Mouse (Mus musculus) intestine, embryonic 14.5 days (tissue): Measurements from ENCODE around the gene Sox30. TPM values are rescaled to one million over a fixed set of nuclear protein-coding genes. Genes with fewer than 3 reads are reported as not detected.

Source experiments
- ATAC-seq: fragments of 200-750 bp; cut with Nextera tagmentation; replicated peaks from 2 replicates; pipeline ENCODE4 v1.8.0; 2017; ENCODE audit warnings: low read depth, moderate number of reproducible peaks, moderate TSS enrichment, moderate library complexity; ENCODE audit not compliant: low FRiP score, low TSS enrichment
- DNase-seq: peaks from one replicate; pipeline ENCODE4 v3.0.0-alpha.2; 2018; ENCODE audit warnings: low spot score
- H3K27ac ChIP-seq: fragments of 300-500 bp; sonication (generic); 2 replicates; pipeline ENCODE4 v1.5.1; 2014; ENCODE audit warnings: low read depth, mild to moderate bottlenecking, control low read depth
- H3K27me3 ChIP-seq: fragments of 300-500 bp; sonication (generic); replicated peaks from 2 replicates; pipeline ENCODE4 v1.6.1; 2014; ENCODE audit warnings: low read length, control low read depth; ENCODE audit not compliant: control insufficient read depth, insufficient read depth
- H3K36me3 ChIP-seq: fragments of 300-500 bp; sonication (generic); 2 replicates; pipeline ENCODE4 v1.6.1; 2014; ENCODE audit warnings: low read length, control low read depth; ENCODE audit not compliant: control insufficient read depth, insufficient read depth
- H3K4me1 ChIP-seq: fragments of 300-500 bp; sonication (generic); replicated peaks from 2 replicates; pipeline ENCODE4 v1.6.1; 2014; ENCODE audit warnings: low read length, control low read depth, mixed read lengths; ENCODE audit not compliant: control insufficient read depth, insufficient read depth
- H3K4me2 ChIP-seq: fragments of 300-500 bp; sonication (generic); 2 replicates; pipeline ENCODE4 v1.6.1; 2014; ENCODE audit warnings: low read length
- H3K4me3 ChIP-seq: fragments of 300-500 bp; sonication (generic); 2 replicates; pipeline ENCODE4 v1.5.1; 2014; ENCODE audit warnings: low read depth, low read length, control low read depth, mixed read lengths
- H3K9ac ChIP-seq: fragments of 300-500 bp; sonication (generic); 2 replicates; pipeline ENCODE4 v1.6.1; 2014; ENCODE audit warnings: mild to moderate bottlenecking, low read length
- H3K9me3 ChIP-seq: fragments of 300-500 bp; sonication (generic); 2 replicates; pipeline ENCODE4 v1.6.1; 2016; ENCODE audit warnings: low read length, control low read depth; ENCODE audit not compliant: control insufficient read depth
- WGBS: fragments of 180-500 bp; shearing (Covaris S2); extraction: QIAGEN DNeasy Blood & Tissue Kit; methylation state at CpG from one replicate; pipeline ENCODE4 v1.1.7; 2014; 5-methylcytosine and 5-hydroxymethylcytosine counted together
- polyA plus RNA-seq: library from polyadenylated mRNA; unstranded; fragments of >200 nt; fragmentation: Nextera tagmentation; extraction: Ambion mirVana; gene quantifications from 2 replicates; pipeline ENCODE4 v1.2.1, GENCODE M21; 2014

The Sox30 gene
- polyA plus RNA-seq, 1 experiment from 2014 or later: 0.24 TPM

GRCm38 (mm10) chr11:46027952-46028814, 48.1 kb downstream of the Sox30 start:
- no peaks in the 10 kb centered on the region for H3K9me3 ChIP-seq
- WGBS: 71% methylated on average over 6 of the region's 6 CpGs
- no peak overlapping the region for H3K4me3 ChIP-seq
- H3K4me2 ChIP-seq: no peak overlapping the region
- no peaks in the 10 kb centered on the region for H3K36me3 ChIP-seq
- DNase-seq: no peak
- H3K27ac ChIP-seq: 0 out of 2 replicates have a peak overlapping the region, but pooled peaks have one; percentile 5
- H3K9ac ChIP-seq: no peak overlapping the region
- peaks cover 10% of the 10 kb centered on the region; the same call in 1 of the 2 replicates for H3K4me1 ChIP-seq
- no peak for ATAC-seq
- no peaks in the 10 kb centered on the region for H3K27me3 ChIP-seq

GRCm38 (mm10) chr11:46029485-46029884, 49.4 kb downstream of the Sox30 start:
- ATAC-seq: no peak
- no peak overlapping the region for H3K27ac ChIP-seq
- H3K4me1 ChIP-seq: peaks cover 10% of the 10 kb centered on the region; the same call in 1 of the 2 replicates
- H3K36me3 ChIP-seq: no peaks in the 10 kb centered on the region
- WGBS: 47% methylated on average over 2 of the region's 2 CpGs
- H3K9me3 ChIP-seq: no peaks in the 10 kb centered on the region
- DNase-seq: no peak
- H3K27me3 ChIP-seq: no peaks in the 10 kb centered on the region
- no peak overlapping the region for H3K4me2 ChIP-seq
- no peak overlapping the region for H3K9ac ChIP-seq
- H3K4me3 ChIP-seq: no peak overlapping the region

GRCm38 (mm10) chr11:46030026-46030425, 49.9 kb downstream of the Sox30 start:
- Histone ChIP-seq H3K4me3 (no peak overlapping the region), H3K4me1 (peaks cover 10% of the 10 kb centered on the region; the same call in 1 of the 2 replicates), H3K27ac (no peak overlapping the region), H3K9me3 (no peaks in the 10 kb centered on the region), H3K36me3 (no peaks in the 10 kb centered on the region), H3K27me3 (no peaks in the 10 kb centered on the region), H3K4me2 (no peak overlapping the region), H3K9ac (no peak overlapping the region)
- no peak for DNase-seq
- 69% methylated on average over 2 of the region's 2 CpGs for WGBS
- no peak for ATAC-seq

- no peak overlapping the region for H3K27ac ChIP-seq
- H3K27me3 ChIP-seq: no peaks in the 10 kb centered on the region
- H3K4me3 ChIP-seq: no peak overlapping the region
- no peaks in the 10 kb centered on the region for H3K36me3 ChIP-seq
- H3K4me2 ChIP-seq: no peak overlapping the region
- H3K9ac ChIP-seq: no peak overlapping the region
- 61% methylated on average over 3 of the region's 3 CpGs for WGBS
- no peaks in the 10 kb centered on the region for H3K9me3 ChIP-seq
- peaks cover 6% of the 10 kb centered on the region; the same call in 1 of the 2 replicates for H3K4me1 ChIP-seq
- ATAC-seq (no peak), DNase-seq (no peak)
Measured at GRCm38 (mm10) chr11:46031470-46031869, 51.4 kb downstream of the Sox30 start.

GRCm38 (mm10) chr11:46032956-46033355, 52.8 kb downstream of the Sox30 start:
- no peaks in the 10 kb centered on the region for H3K36me3 ChIP-seq
- H3K9ac ChIP-seq: no peak overlapping the region
- no peak overlapping the region for H3K4me2 ChIP-seq
- H3K27ac ChIP-seq: no peak overlapping the region
- H3K27me3 ChIP-seq: no peaks in the 10 kb centered on the region
- H3K9me3 ChIP-seq: no peaks in the 10 kb centered on the region; the same call in 1 of the 2 replicates
- 87% methylated on average over 7 of the region's 7 CpGs for WGBS
- H3K4me3 ChIP-seq: no peak overlapping the region
- ATAC-seq: no peak
- no peak for DNase-seq
- H3K4me1 ChIP-seq: peaks cover 6% of the 10 kb centered on the region; the same call in 1 of the 2 replicates

- no peak for DNase-seq
- Histone ChIP-seq H3K9me3 (no peaks in the 10 kb centered on the region; the same call in 1 of the 2 replicates), H3K4me2 (no peak overlapping the region), H3K9ac (no peak overlapping the region), H3K4me3 (no peak overlapping the region), H3K27ac (no peak overlapping the region), H3K4me1 (0 out of 2 replicates have a peak, but pooled peaks cover 3% of the 10 kb centered on the region), H3K36me3 (no peaks in the 10 kb centered on the region), H3K27me3 (no peaks in the 10 kb centered on the region)
- 88% methylated on average over 10 of the region's 10 CpGs for WGBS
- no peak for ATAC-seq
Measured at GRCm38 (mm10) chr11:46036374-46036773, 56.3 kb downstream of the Sox30 start.

- DNase-seq (no peak), ATAC-seq (no peak)
- H3K4me3 ChIP-seq: no peak overlapping the region
- no peaks in the 10 kb centered on the region for H3K36me3 ChIP-seq
- WGBS: 73% methylated on average over 15 of the region's 15 CpGs
- no peak overlapping the region for H3K9ac ChIP-seq
- 0 out of 2 replicates have a peak, but pooled peaks cover 4% of the 10 kb centered on the region for H3K4me1 ChIP-seq
- H3K27ac ChIP-seq: no peak overlapping the region
- H3K27me3 ChIP-seq: no peaks in the 10 kb centered on the region
- no peaks in the 10 kb centered on the region; the same call in 1 of the 2 replicates for H3K9me3 ChIP-seq
- no peak overlapping the region for H3K4me2 ChIP-seq
Measured at GRCm38 (mm10) chr11:46038901-46039300, 58.8 kb downstream of the Sox30 start.

GRCm38 (mm10) chr11:46039335-46039734, 59.2 kb downstream of the Sox30 start:
- H3K4me2 ChIP-seq: no peak overlapping the region
- no peak overlapping the region for H3K9ac ChIP-seq
- DNase-seq: no peak
- 0 out of 2 replicates have a peak, but pooled peaks cover 4% of the 10 kb centered on the region for H3K4me1 ChIP-seq
- H3K27me3 ChIP-seq: no peaks in the 10 kb centered on the region
- H3K4me3 ChIP-seq: no peak overlapping the region
- H3K27ac ChIP-seq: no peak overlapping the region
- no peak for ATAC-seq
- no peaks in the 10 kb centered on the region; the same call in 1 of the 2 replicates for H3K9me3 ChIP-seq
- no peaks in the 10 kb centered on the region for H3K36me3 ChIP-seq
- WGBS: 53% methylated on average over 11 of the region's 11 CpGs
